Mouse (Mus musculus) heart, embryonic 11.5 days (tissue): ENCODE data around the gene Mapk8ip3. TPM values are rescaled to one million over a fixed set of nuclear protein-coding genes. Genes with fewer than 3 reads are reported as not detected.

ENCODE experiments used
- ATAC-seq: fragments of 200-750 bp; cut with Nextera tagmentation; replicated peaks from 2 replicates; pipeline ENCODE4 v1.8.0; 2017; ENCODE audit warnings: moderate library complexity; ENCODE audit not compliant: insufficient number of reproducible peaks, low FRiP score, low TSS enrichment
- H3K27ac ChIP-seq: fragments of 300-500 bp; sonication (generic); 2 replicates; pipeline ENCODE4 v1.5.1; 2014; ENCODE audit warnings: mild to moderate bottlenecking, low read depth, low read length
- H3K27me3 ChIP-seq: fragments of 300-500 bp; sonication (generic); 2 replicates; pipeline ENCODE4 v1.6.1; 2014; ENCODE audit warnings: mild to moderate bottlenecking, low read length, mixed read lengths; ENCODE audit not compliant: control insufficient read depth, insufficient read depth
- H3K36me3 ChIP-seq: fragments of 300-500 bp; sonication (generic); 2 replicates; pipeline ENCODE4 v1.6.1; 2014; ENCODE audit warnings: mild to moderate bottlenecking, low read length, moderate library complexity, mixed read lengths; ENCODE audit not compliant: control insufficient read depth, insufficient read depth
- H3K4me1 ChIP-seq: fragments of 300-500 bp; sonication (generic); 2 replicates; pipeline ENCODE4 v1.6.1; 2014; ENCODE audit warnings: low read length; ENCODE audit not compliant: control insufficient read depth, insufficient read depth
- H3K4me2 ChIP-seq: fragments of 300-500 bp; sonication (generic); 2 replicates; pipeline ENCODE4 v1.6.1; 2014; ENCODE audit warnings: mild to moderate bottlenecking, moderate library complexity
- H3K4me3 ChIP-seq: fragments of 300-500 bp; sonication (generic); 2 replicates; pipeline ENCODE4 v1.5.1; 2014; ENCODE audit warnings: low read depth, low read length
- H3K9ac ChIP-seq: fragments of 300-500 bp; sonication (generic); 2 replicates; pipeline ENCODE4 v1.6.1; 2014; ENCODE audit warnings: mild to moderate bottlenecking, low read depth, low read length, moderate library complexity
- H3K9me3 ChIP-seq: fragments of 300-500 bp; sonication (generic); replicated peaks from 2 replicates; pipeline ENCODE4 v1.6.1; 2016; ENCODE audit warnings: low read length; ENCODE audit not compliant: control insufficient read depth
- WGBS: fragments of 180-500 bp; shearing (Covaris S2); extraction: QIAGEN DNeasy Blood & Tissue Kit; methylation state at CpG from one replicate; pipeline ENCODE4 v1.1.7; 2014; ENCODE audit not compliant: insufficient replicate concordance; 5-methylcytosine and 5-hydroxymethylcytosine counted together
- polyA plus RNA-seq: library from polyadenylated mRNA; unstranded; fragments of >200 nt; fragmentation: Nextera tagmentation; extraction: Ambion mirVana; gene quantifications from 2 replicates; pipeline ENCODE4 v1.2.1, GENCODE M21; 2014

Mapk8ip3 gene
- polyA plus RNA-seq, 1 experiment from 2014 or later: 34.2 TPM

DNA sequence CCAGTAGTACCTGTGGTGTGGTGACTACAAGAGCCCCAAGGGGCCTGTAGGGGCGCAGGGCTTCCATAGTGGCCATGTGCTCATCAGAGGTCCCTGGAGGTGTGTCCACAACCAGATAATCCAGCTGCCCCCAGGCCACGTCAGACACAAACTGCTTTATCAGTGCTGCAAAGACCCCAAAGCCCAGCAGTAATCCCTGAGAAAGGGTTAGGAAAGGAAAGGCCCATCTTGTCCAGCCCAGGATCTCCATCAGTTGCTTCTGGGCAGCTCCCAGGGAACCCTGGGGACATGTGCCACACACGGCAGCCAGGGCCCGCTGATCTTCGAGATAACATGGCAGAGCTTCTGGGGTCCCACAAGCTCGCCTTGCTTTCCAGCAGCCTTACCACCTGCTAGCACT lies 52.4 kb downstream of the Mapk8ip3 start:
- H3K36me3 ChIP-seq: peaks cover 3% of the 10 kb centered on the region; the same call in 1 of the 2 replicates
- H3K9me3 ChIP-seq: no peaks in the 10 kb centered on the region
- peaks cover 17% of the 10 kb centered on the region for H3K4me1 ChIP-seq
- H3K4me3 ChIP-seq: no peak overlapping the region
- no peaks in the 10 kb centered on the region for H3K27me3 ChIP-seq
- no peak for ATAC-seq
- no peak overlapping the region for H3K9ac ChIP-seq
- 80% methylated on average over 6 of the region's 6 CpGs for WGBS
- H3K27ac ChIP-seq: no peak overlapping the region
- H3K4me2 ChIP-seq: no peak overlapping the region

DNA sequence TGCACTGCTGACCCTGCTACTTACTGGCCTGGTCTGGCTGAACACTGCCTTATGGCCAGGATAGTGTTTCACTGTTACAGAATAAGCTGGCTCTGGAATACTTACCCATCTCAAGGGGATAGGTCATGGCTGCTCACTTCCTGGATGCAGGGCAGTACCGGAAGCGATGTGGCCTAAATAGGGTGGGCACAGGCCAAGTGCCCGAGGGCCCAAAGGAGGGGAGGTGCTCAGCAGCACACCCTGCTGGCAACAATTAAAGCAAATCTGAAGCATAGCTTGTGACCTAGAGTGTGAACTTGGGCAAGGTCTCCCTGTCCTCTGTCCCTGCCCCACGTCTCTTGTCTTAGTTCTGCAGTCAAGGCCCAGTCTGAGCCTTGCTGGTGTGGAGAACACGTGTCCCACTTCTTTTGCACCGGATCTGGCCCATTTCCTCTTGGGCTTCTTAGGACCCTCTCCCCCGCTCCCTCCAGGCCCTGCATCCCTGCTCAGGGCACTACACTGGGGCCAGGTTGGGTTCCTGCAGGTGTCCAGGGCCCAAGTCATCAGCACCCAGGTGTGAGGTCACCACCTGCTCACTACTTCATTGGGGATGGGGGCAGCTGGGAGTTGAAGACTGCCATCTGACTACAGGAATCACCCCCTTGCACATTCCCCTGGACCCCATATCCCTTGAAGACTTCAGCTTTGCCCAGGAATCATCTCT lies 54.9 kb downstream of the Mapk8ip3 start:
- Histone ChIP-seq H3K4me2 (no peak overlapping the region), H3K9ac (no peak overlapping the region), H3K4me3 (no peak overlapping the region), H3K27me3 (no peaks in the 10 kb centered on the region), H3K36me3 (peaks cover 3% of the 10 kb centered on the region; the same call in 1 of the 2 replicates), H3K4me1 (peaks cover 6% of the 10 kb centered on the region), H3K27ac (no peak overlapping the region), H3K9me3 (no peaks in the 10 kb centered on the region)
- no peak for ATAC-seq
- 49% methylated on average over 7 of the region's 7 CpGs for WGBS

DNA sequence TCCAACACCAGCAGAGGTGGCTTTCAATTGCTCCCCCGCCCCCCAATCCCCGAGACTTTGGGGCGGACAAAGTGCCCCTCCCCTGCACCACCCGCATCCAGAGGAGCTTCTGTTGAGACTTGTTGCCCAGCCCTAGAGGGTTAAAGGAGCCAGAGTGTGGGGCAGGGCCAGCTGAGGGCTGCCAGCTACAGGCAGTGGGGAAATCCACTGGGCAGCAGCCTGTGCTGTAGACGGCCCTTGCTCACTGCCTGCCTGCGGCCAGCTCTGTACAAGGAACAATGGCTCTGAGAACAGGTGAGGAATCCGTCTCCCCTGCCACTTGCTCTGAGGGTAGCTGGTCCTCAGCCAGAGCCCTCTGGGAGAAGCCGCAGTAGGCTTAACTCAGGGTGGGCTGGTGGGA lies 58.2 kb downstream of the Mapk8ip3 start:
- no peaks in the 10 kb centered on the region for H3K27me3 ChIP-seq
- H3K9ac ChIP-seq: no peak overlapping the region
- no peak overlapping the region for H3K4me2 ChIP-seq
- no peak overlapping the region for H3K27ac ChIP-seq
- H3K4me3 ChIP-seq: no peak overlapping the region
- peaks cover 3% of the 10 kb centered on the region; the same call in 1 of the 2 replicates for H3K36me3 ChIP-seq
- no peak for ATAC-seq
- WGBS: 77% methylated on average over 8 of the region's 8 CpGs
- no peaks in the 10 kb centered on the region for H3K4me1 ChIP-seq
- no peaks in the 10 kb centered on the region for H3K9me3 ChIP-seq

DNA sequence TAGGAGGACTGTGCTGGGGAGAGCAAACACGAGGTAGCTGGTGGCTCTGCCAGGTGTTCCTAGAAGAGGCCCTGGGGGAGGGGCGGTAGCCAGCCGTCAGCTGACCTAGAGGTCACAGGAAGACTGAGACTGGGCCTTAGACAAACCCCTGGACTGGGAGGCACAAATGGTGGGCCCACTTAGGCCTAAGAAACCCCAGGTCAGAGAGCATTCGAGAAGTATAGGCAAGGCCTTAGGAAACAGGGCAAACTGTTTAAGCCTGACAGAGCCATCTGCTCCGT lies 58.7 kb downstream of the Mapk8ip3 start:
- Histone ChIP-seq H3K9ac (no peak overlapping the region), H3K9me3 (no peaks in the 10 kb centered on the region), H3K4me3 (no peak overlapping the region), H3K27me3 (no peaks in the 10 kb centered on the region), H3K36me3 (peaks cover 3% of the 10 kb centered on the region; the same call in 1 of the 2 replicates), H3K4me2 (no peak overlapping the region), H3K27ac (no peak overlapping the region), H3K4me1 (no peaks in the 10 kb centered on the region)
- WGBS: 38% methylated on average over 5 of the region's 5 CpGs
- ATAC-seq: no peak

DNA sequence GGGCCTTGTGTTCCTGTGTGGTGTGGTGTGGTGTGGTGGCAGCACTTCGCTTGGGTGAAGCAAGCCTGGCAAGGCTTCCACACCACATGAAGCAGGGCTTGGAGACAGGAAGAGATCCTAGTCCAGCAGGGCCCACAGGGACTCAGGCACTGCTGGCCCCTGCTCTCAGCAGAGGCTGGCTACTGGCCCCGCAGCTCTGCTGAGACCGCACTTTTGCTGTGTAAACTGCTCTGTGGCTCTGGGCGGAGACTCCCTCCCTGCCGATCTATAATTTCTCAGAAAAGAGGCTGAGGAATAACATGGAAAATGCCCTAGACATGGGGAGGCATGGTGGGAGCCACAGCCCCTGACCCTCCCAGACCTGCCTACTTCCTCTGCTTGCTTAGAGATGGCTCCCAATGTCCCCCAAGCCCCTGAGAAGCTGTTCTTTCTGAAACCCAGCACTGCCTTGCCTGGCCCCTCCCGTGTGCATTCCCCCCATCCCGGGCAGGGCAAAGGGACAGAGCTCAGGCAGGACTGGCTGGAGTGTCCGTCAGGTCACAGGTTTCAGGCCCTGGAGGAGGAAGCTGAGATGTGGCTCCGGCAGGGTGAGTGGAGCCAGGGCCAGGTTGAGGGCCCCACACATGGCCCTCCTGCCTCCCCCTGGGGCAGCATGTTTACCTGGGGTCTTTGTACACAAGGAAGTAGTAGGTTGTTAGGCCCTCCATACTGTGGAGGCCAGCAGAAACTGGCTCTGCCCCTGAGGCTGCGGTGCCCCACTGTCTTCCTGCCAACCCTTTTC lies 59.3 kb downstream of the Mapk8ip3 start:
- H3K9me3 ChIP-seq: no peaks in the 10 kb centered on the region
- no peaks in the 10 kb centered on the region for H3K27me3 ChIP-seq
- H3K4me1 ChIP-seq: no peaks in the 10 kb centered on the region
- H3K9ac ChIP-seq: no peak overlapping the region
- no peak overlapping the region for H3K4me3 ChIP-seq
- H3K4me2 ChIP-seq: no peak overlapping the region
- 0 out of 2 replicates have a peak, but pooled peaks have one; percentile 31 for ATAC-seq
- 63% methylated on average over 10 of the region's 10 CpGs for WGBS
- H3K36me3 ChIP-seq: peaks cover under 1% of the 10 kb centered on the region; the same call in 1 of the 2 replicates
- H3K27ac ChIP-seq: no peak overlapping the region

DNA sequence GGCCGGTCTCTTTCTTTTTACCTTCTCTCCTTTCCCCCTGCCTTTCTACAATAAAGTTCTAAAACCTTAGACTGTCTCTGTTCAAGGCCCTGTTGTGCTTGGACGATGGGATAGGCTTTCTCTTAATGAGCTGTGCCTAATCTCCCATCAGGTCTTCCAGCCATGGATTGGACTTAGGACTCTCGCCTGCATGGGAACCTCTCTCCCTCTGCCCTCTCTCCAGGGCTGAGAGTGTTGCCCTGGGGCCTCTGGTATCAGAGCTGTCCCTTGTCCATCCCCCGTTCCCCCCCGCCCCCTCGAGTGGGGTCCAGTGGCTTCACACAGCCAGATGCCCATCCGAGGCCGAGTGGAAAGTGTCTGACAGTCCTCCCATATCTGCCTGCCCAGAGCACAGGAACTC lies 61.8 kb downstream of the Mapk8ip3 start:
- H3K27ac ChIP-seq: no peak overlapping the region
- H3K4me1 ChIP-seq: no peaks in the 10 kb centered on the region
- 79% methylated on average over 8 of the region's 8 CpGs for WGBS
- H3K9me3 ChIP-seq: no peaks in the 10 kb centered on the region
- no peaks in the 10 kb centered on the region for H3K27me3 ChIP-seq
- no peak overlapping the region for H3K4me2 ChIP-seq
- ATAC-seq: no peak
- H3K4me3 ChIP-seq: no peak overlapping the region
- H3K36me3 ChIP-seq: no peaks in the 10 kb centered on the region
- H3K9ac ChIP-seq: no peak overlapping the region

DNA sequence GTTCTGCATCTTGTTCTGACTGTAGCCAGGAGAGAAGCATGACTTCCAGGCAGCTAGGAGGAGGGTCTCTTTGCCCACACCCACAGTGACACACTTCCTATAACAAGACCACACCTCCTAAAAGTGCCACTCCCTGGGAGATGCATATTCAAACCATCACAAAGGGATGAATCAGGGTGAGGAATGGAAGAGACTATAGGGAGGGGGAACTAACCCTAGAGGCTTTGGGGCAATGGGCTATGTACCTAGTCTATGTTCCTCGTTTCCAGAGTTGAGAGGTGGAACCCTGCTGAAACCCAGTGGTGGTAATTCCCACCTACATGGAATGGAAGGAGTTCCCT lies 62.4 kb downstream of the Mapk8ip3 start:
- Histone ChIP-seq H3K27me3 (no peaks in the 10 kb centered on the region), H3K27ac (no peak overlapping the region), H3K9me3 (no peaks in the 10 kb centered on the region), H3K36me3 (no peaks in the 10 kb centered on the region), H3K4me2 (no peak overlapping the region), H3K4me3 (no peak overlapping the region), H3K4me1 (no peaks in the 10 kb centered on the region), H3K9ac (no peak overlapping the region)
- WGBS: 50% methylated on average over 1 of the region's 1 CpGs
- no peak for ATAC-seq

DNA sequence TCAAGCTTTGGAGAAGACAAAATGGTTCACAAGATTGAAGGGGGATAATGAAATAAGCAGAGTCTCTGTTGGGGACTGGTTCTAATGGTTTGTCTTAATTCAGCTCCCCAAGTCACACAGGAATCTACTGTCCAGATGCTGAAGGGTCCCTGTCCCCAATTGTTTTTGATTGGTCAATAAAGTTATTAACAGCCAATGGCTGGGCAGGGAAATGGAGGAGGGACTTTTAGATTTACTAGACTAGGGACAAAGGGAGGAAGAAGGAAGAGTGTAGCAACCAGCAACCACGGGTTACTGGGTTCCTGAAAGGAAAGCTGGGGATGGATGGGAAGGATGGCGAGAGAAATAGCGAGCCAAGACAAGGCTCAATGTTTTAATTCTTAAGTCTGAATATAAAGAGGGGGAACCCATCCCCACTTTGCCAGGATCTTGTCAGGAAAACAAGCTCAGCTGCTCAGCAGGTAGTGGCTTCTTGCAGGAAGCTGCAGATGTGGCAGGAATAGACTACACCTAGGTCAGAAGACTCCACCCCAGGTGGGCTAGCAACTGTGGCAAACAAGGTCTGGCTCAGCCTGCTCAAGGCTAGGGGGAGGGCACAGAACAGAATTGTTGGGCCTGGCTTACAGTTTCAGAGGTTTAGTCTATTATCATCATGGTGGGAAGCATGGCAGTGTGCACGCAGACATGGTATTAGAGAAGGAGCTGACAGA lies 62.9 kb downstream of the Mapk8ip3 start:
- no peak overlapping the region for H3K27ac ChIP-seq
- no peaks in the 10 kb centered on the region for H3K4me1 ChIP-seq
- no peak overlapping the region for H3K4me2 ChIP-seq
- no peaks in the 10 kb centered on the region for H3K27me3 ChIP-seq
- no peaks in the 10 kb centered on the region for H3K36me3 ChIP-seq
- H3K9ac ChIP-seq: no peak overlapping the region
- no peak for ATAC-seq
- no peak overlapping the region for H3K4me3 ChIP-seq
- WGBS: 39% methylated on average over 4 of the region's 4 CpGs
- H3K9me3 ChIP-seq: no peaks in the 10 kb centered on the region
